Mouse (Mus musculus): Measurements from ENCODE around the gene Mapkapk2.

DNA sequence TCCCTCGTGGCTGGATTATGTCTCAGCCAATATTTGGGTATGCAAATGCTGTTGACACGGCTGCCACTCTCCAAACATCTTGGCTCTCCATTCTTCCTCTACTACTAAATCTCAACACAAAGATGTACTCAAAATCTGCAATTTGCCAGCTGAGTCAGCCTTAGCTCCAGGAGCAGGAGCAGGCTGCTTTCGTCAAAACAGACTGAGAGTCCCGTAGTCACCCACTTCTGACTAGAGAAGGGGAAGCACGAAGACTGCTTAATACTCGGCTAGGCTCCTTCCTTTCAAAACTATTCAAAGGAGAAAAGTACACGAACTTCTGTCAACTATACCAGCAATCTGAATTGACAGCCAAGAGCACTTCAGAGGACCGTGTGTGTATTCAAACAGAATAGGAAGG is 2.1 kb downstream of the Mapkapk2 start:
- no peak for TF ChIP-seq CTCF (IDR thresholded peaks at IDR 0.05; ENCODE audit: low read depth)
- TF ChIP-seq EP300 (optimal IDR thresholded peaks at IDR 0.05), result no peak
